In genomic region chr4:150137368-150138083, GRCm38 (mm10) we compare ENCODE assay signal across 1 mouse cellular context.
A peak's percentile ranks its signal among the peaks of the same experiment; 100 is the strongest.
TF ChIP-seq lines count a peak whose summit lies in the region.

No protein-coding gene starts in this region.

TF ChIP-seq in CH12.LX, 34 proteins besides CTCF, POLR2A, EP300 and RAD21 (continued from another document):
- TF ChIP-seq TBP (conservative IDR thresholded peaks at IDR 0.05; ENCODE audit: low read depth, low read length) (no peak), CHD2 (IDR thresholded peaks at IDR 0.05; ENCODE audit: low read length) (no peak; the same call in 1 of the 2 replicates), ZKSCAN1 (IDR thresholded peaks at IDR 0.05; ENCODE audit: borderline replicate concordance, low read depth, low read length) (peak; percentile 69), USF1 (IDR thresholded peaks at IDR 0.05; ENCODE audit: low read depth, low read length) (no peak), CHD1 (IDR thresholded peaks at IDR 0.05; ENCODE audit: low read depth, low read length) (no peak), E2F4 (IDR thresholded peaks at IDR 0.05; ENCODE audit: insufficient replicate concordance, low read depth, low read length) (no peak)
